Mouse (Mus musculus) ovary, adult 10 weeks (tissue): ENCODE results near the gene Alkbh4. TPM values are rescaled to one million over a fixed set of nuclear protein-coding genes. Genes with fewer than 3 reads are reported as not detected.

Experiments used
- polyA plus RNA-seq: library from polyadenylated mRNA; stranded (reverse); fragments of 350-450 nt; fragmentation: Illumina TruSeq; extraction: RNeasy Lipid Tissue Mini Kit (QIAGEN cat#74804); gene quantifications from one replicate; pipeline ENCODE4 v1.2.3, GENCODE M21; 2014

Alkbh4 gene
- 1.3 TPM for polyA plus RNA-seq

DNA sequence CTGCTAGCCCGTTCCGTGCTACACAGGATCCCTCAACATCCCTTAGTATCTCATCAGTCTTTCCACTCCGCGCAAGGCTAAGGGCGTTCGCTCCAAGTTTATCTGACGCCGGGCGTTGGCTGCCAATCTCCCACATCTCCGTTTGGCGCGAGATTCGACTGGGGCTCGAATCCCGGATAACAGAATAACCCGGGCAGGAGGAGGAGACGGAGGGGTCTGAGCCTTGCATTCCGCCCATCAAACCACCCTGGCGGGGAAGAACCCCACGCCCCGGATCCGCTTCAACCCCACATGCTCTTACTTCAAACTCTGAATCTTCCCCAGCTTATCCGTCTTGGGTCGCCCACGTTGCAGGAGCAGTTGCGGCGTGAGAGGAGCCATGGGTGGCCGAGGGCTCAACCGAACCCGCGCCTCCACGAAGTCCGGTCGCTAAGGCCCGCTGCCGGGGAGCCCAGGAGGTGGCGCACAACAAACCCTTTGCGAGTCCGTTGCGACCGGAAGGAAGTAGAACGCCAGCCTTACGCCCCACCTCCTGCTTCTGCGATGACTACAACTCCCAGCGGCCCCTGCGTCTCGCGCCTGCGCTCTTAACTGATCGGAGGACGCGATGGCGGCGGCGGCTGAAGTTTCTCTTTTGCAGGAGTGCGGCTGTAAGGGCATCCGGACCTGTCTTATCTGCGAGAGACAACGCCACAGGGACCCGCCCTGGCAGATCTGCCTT, at the start of gene Alkbh4, which contains the start of gene Lrwd1:
Gene Alkbh4 (plus strand): TSS at position 576 of the 721 bp plus-strand sequence.
Gene Lrwd1 (minus strand): TSS at position 504 of the 721 bp plus-strand sequence.

DNA sequence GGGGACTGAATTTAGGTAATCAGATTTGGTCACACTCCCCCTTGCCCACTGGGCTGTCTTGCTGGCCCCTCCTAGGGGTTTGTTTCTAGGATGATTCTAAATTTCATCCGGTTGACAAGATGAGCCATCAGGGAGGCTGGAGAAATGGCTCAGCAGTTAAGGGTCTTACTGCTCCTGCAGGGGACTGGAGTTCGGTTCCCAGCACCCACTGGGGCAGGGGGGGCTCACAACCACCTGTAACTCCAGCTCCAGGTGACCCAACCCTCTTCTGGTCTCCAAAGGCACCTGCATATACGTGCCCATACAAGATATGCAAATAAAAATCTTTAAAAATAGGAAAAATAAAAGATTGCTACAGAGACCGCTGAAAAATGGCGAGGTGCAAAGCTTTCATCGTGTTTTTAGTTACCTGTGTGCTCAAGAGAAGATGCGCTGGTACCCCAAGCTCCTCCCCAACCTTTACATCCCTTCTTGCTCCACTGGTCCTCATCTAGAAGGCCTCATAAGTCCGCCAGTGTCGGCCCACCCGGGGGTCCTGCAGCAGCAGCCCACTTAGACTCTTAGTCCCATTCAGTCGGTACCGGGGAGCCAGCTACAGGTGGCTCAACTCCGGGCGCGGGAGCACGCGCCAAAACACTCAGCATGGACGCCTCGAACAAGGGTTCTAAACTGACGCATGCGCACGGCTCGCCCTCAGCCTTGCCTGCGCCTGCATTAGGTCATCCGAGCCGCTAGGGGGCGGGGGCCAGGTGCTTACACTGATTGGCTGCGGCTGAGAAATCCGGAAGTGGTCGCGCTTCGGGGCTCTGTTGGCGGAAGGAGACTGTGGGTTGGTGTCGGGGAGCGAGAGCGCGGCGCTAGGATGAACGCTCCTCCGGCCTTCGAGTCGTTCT, 19.8 kb upstream of the Alkbh4 start, which contains the start of gene Polr2j:
Gene Polr2j (plus strand): TSS at position 741 of the 893 bp plus-strand sequence.

DNA sequence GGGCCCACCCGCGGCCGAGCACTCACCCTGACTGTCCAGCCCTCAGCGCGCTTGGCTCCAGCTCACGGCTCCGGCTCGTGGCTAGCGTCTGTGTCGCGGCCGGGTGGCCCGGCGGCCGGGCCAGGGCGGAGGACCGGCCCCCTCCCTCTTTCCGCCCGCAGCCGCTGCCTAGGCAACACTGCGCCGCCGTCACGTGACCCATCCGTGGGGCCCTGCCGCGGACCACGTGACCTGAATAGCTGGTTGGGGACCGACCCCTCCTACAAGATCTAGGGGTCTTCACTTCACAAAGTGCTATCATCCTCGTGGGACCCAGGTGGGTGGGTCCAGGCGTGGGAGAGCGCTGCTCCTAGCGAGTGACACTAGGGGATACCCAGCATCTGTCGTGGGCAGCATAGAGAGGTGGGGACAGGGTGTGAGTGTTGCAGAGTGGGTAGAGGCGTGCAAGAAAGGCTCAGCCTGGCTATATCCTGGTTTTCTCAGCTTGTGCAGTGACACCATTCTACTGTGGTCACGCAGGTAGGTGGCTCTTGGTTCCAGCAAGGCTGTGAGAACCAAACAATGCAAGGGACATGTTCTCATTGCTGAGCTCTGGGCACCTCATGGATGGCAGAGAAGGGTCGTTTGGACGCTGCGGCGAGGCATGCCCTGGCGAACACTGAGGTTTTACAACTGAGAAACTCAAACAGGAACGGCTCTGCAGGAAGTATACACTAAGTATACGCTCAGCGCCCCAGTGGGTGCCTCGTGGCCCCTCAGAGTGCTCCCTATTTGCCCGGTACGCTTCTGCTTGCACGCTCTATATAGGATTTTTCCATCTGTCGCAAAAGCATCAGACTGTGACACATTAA, 34.8 kb downstream of the Alkbh4 start, which contains the start of gene Orai2:
Gene Orai2 (minus strand): TSS at position 202 of the 851 bp plus-strand sequence.

Other genes with a start within 250 kb of the Alkbh4 start
- 0.57 TPM for gene Hspb1, start 248.2 kb upstream of the Alkbh4 start, polyA plus RNA-seq
- 149 TPM for gene Ywhag, start 201.5 kb upstream of the Alkbh4 start, polyA plus RNA-seq
- 2.1 TPM for gene Ssc4d, start 161.6 kb upstream of the Alkbh4 start, polyA plus RNA-seq
- gene Zp3, start 156.0 kb upstream of the Alkbh4 start, polyA plus RNA-seq = 2.6 TPM
- gene Dtx2, start 141.3 kb upstream of the Alkbh4 start, polyA plus RNA-seq = 1.2 TPM
- gene Upk3b, start 97.7 kb upstream of the Alkbh4 start, polyA plus RNA-seq = 6.8 TPM
- not detected for gene Upk3bl, start 81.7 kb upstream of the Alkbh4 start, polyA plus RNA-seq
- 0.86 TPM for gene Rasa4, start 52.2 kb upstream of the Alkbh4 start, polyA plus RNA-seq
- gene Polr2j, start 19.5 kb upstream of the Alkbh4 start, polyA plus RNA-seq = 4.1 TPM
- gene Lrwd1, start 72 bp upstream of the Alkbh4 start, polyA plus RNA-seq = 0.57 TPM
- 1.1 TPM for gene Orai2, start 34.6 kb downstream of the Alkbh4 start, polyA plus RNA-seq
- gene Prkrip1, start 62.8 kb downstream of the Alkbh4 start, polyA plus RNA-seq = 39.9 TPM
- gene Sh2b2, start 110.4 kb downstream of the Alkbh4 start, polyA plus RNA-seq = not detected